Mouse (Mus musculus) ES-E14 (cell line): ENCODE measurements around the gene Trpm8.

Experiments used
- HCFC1 ChIP-seq: IDR thresholded peaks from 2 replicates; pipeline ENCODE4 v1.6.1; 2012; ENCODE audit warnings: low read length, inconsistent platforms, borderline replicate concordance; ENCODE audit not compliant: insufficient read depth
- MAFK ChIP-seq: IDR thresholded peaks from 2 replicates; pipeline ENCODE4 v1.6.1; 2014; ENCODE audit warnings: mild to moderate bottlenecking, low read depth, low read length, inconsistent platforms; ENCODE audit not compliant: insufficient read depth
- ZNF384 ChIP-seq: IDR thresholded peaks from 2 replicates; pipeline ENCODE4 v1.6.1; 2012; ENCODE audit warnings: low read depth, low read length, inconsistent platforms

DNA sequence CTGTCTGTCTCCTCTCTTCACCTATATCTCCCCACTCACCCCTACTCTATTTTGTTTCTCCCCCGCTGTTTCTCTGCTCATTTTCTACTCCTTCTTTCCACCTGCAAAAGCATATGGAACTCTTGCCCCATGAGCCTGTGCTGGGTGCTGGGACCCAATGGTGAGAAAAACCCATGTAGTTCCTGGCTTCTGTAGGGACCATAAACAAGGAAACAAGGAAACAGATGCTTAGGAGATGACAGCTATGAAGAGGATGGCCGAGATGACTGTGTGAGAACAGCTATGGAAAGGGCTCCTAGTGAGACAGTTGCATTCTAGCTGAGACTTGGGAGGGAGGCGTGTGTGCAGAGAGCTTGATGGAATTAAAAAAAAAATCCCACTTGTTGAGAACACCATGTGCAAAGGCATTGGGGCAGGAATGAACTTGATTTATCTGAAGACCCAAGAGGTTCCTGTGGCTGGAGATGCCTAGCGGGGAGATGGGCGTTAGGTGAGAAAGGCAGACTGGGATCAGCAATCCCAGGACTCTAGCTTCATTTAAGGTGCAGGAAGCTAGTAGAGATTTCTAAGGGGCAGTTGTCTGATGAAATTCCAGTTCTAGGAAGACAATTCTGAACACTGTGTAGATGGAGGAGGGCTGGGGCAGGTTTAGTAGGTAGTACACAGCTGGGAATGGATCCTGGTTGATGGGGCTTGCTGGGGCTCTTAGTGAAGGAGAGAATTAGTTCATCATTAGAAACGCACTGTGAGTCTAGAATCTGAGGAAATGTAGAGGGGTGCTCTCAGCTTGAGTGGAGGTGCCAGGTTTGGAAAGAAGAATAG is 46.3 kb upstream of the Trpm8 start:
- TF ChIP-seq MAFK (no peak), HCFC1 (no peak), ZNF384 (no peak)
